Mouse (Mus musculus) Patski (cell line): ENCODE results near the gene Ano6. TPM values are rescaled to one million over a fixed set of nuclear protein-coding genes. Genes with fewer than 3 reads are reported as not detected.
A peak's percentile ranks its signal among the peaks of the same experiment; 100 is the strongest.

ENCODE experiments used
- ATAC-seq: fragments of 100-300 bp; one replicate; pipeline ENCODE4 v1.8.0; 2021
- CTCF ChIA-PET: fragments of 350-600 bp; sonication (Branson Sonifier 250); formaldehyde crosslinking; loops from one replicate; lab custom pipeline; 2022; ENCODE audit warnings: inconsistent platforms; lab: Charles Lee
- POLR2A ChIA-PET: fragments of 350-600 bp; sonication (Branson Sonifier 250); formaldehyde crosslinking; loops from one replicate; lab custom pipeline; 2022; ENCODE audit warnings: antibody characterized with exemption, inconsistent platforms; lab: Charles Lee
- DNase-seq: peaks from one replicate; pipeline ENCODE4 v3.0.0-alpha.2; 2011; ENCODE audit warnings: low read depth, low spot score
- H3K27me3 ChIP-seq: fragments of 371-371 bp; one replicate; pipeline ENCODE4 v1.5.1; 2021
- CTCF ChIP-seq: fragments of 100-300 bp; IDR thresholded peaks from one replicate; pipeline ENCODE4 v1.5.1; 2021
- in situ Hi-C: fragments of 300-500 bp; cut with MboI; formaldehyde crosslinking; loops from 3 replicates; pipeline ENCODE4 v1.11.1; 2018; ENCODE audit warnings: low pct_unique_long_range_greater_than_20kb, mixed read lengths
- polyA plus RNA-seq: library from polyadenylated mRNA; unstranded; gene quantifications from one replicate; pipeline ENCODE4 v1.2.3, GENCODE M21; 2021

Ano6 gene
- polyA plus RNA-seq, 1 experiment from 2014 or later, result 184 TPM

DNA sequence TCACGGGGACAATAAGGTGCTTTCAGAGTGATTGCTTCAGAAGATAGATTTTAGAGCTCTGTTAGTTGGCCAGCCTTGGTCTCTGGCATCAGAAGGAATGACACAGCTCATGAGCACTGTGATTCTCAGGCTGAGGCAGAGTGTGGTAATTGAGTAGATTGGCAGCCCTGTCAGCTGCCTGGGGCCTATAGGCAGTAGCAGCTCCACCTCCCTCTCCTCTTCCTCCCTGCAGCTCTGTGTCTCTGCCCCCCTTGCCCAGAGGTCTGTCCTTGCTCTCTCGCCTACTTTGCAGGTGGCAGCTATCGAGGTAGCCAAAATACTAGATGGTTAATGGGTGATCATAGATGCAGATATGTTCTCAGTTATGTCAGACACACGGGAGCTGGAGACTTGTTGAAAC is 77.5 kb downstream of the Ano6 start:
- no peak for DNase-seq
- ChIA-PET CTCF (no interaction called here), POLR2A (no interaction called here)
- H3K27me3 ChIP-seq, result no peaks in the 10 kb centered on the region
- in situ Hi-C loops, result no loop called here
- no peak for TF ChIP-seq CTCF
- ATAC-seq, result no peak

DNA sequence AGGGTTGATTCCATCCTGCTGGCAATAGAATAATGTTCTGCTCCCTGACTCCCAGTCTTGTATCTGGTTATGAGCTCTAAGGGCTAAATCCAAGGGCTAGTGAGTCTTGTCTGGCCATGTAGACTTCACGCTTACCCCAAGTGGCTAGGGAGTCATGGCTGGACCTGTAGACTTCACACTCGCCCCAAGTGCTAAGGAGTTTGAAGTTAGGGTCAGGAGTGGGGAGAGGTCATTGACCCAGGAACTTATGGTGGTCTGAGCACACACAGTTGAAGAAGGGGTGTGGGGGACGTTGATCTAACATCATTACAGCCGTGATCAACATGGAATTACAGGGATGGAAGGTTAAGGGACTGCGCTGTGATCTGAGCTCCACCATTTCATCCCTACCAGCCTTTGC is 79.0 kb downstream of the Ano6 start:
- in situ Hi-C loops, result no loop called here
- DNase-seq (no peak), ATAC-seq (no peak)
- no peaks in the 10 kb centered on the region for H3K27me3 ChIP-seq
- TF ChIP-seq CTCF, result no peak
- ChIA-PET CTCF (interaction anchor here (0.8 to 1.7 kb wide), 2 partner anchors 13 to 18 kb away, joined by 3 to 5 read pairs; no protein-coding TSS in a partner anchor), POLR2A (no interaction called here)

DNA sequence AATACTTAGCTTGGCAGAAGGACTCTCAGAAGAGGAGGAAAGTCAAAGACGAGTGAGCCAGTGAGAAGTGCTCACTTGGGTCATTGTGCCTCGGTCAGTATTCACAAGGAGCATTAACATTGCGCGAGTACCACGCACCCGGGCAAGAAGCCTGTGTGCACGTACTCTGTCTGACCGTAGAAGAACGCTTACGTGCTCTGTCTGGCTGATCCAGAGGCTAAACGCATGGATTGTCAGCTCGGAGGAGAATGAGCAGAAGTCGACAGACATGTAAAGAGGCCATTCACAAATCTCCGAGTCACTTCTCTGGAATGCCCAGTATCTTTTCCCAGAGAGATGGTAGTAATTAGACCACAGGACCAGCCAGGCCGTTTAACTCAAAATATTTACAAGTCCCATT is 81.0 kb downstream of the Ano6 start:
- DNase-seq, result peak; percentile 64
- in situ Hi-C loops, result no loop called here
- H3K27me3 ChIP-seq, result no peaks in the 10 kb centered on the region
- ChIA-PET CTCF (interaction anchor here (1.7 kb wide), 1 partner anchor 16 kb away, joined by 5 read pairs; no protein-coding TSS in a partner anchor), POLR2A (no interaction called here)
- TF ChIP-seq CTCF, result no peak
- ATAC-seq, result peak; percentile 93

DNA sequence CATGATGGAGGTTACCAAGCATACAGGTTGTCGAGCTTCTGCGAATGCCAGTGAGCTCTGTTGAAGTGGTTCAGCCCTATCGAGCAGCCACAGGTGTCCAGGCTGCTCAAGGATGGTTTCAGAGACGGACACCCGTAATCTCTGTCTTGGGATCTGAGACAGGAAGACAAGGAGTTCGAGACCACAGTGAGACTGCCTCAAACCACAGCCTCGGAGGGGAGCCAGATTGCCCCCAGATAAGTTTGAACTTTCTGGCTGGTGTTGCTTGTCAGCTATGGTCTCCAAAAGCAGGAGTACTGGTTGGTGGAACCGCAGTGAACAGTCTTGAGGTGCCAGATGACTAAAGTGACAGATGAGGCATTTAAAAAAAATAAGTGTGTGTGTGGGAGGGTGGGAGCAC is 81.8 kb downstream of the Ano6 start:
- in situ Hi-C loops, result no loop called here
- CTCF ChIA-PET, result no interaction called here
- DNase-seq, result no peak
- no peak for TF ChIP-seq CTCF
- ATAC-seq, result no peak
- POLR2A ChIA-PET, result no interaction called here
- no peaks in the 10 kb centered on the region for H3K27me3 ChIP-seq

DNA sequence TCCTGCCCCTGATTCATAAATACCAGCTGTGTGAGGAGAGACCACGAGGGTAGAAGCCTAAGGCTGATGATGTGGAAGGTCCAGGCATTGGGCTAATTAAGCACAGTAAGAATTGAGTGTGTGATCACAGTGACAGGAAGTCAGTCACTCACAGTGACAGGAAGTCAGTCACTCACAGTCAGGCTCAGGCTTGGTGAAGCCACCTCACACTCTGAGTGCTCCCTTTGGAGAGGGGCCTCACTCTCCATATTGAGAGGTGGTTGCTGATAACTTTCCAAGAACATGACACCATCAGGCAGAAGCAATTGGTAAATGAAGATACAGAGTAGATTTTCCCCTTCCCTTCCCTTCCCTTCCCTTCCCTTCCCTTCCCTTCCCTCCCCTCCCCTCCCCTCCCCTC is 82.6 kb downstream of the Ano6 start:
- ChIA-PET POLR2A (no interaction called here), CTCF (no interaction called here)
- no peak for ATAC-seq
- TF ChIP-seq CTCF, result no peak
- no peak for DNase-seq
- H3K27me3 ChIP-seq, result no peaks in the 10 kb centered on the region
- in situ Hi-C loops, result no loop called here

DNA sequence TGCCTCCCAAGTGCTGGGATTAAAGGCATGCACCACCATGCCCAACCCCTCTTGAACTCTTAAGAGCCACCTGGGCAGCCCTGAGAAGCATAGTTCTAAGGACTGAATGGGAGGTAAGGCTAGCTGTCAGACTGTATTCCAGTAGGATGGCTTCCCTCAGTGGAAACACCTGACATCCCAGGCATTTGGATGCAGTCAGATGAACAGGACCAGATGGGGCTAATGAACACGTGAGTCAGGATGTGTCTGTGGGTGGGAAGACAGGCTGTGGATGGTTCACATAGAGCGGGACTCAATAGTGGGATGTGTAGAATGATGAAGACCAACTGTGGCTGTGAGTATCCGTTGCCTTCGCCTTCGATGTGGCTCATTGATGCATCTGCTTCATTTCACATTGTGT is 83.6 kb downstream of the Ano6 start:
- POLR2A ChIA-PET, result no interaction called here
- in situ Hi-C loops, result no loop called here

DNA sequence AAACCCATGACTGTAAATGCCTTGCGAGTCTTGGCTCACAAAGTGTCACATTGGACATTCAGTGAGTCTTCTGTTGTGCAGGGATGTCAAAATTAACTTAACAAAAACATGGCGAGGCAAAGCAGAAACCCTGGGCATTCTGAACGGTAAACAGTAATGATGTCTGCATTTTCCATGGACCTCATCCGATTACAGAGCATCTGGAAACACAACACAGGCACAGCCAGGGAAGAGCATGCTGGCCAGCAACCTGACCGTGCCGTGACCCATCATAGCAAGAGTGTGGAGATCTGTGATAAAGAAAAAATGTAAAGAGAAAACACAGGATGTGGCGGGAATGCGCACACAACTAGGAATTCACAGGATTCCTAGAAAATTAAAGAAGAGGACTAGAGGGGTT is 84.1 kb downstream of the Ano6 start:
- ATAC-seq (no peak), DNase-seq (no peak)
- CTCF ChIA-PET, result no interaction called here
- in situ Hi-C loops, result no loop called here
- TF ChIP-seq CTCF, result no peak
- no peaks in the 10 kb centered on the region for H3K27me3 ChIP-seq
- POLR2A ChIA-PET, result no interaction called here

More for the DNA sequence above, 83.6 kb downstream of the Ano6 start:
- no peak for DNase-seq
- TF ChIP-seq CTCF, result no peak
- no peaks in the 10 kb centered on the region for H3K27me3 ChIP-seq
- no peak for ATAC-seq
- CTCF ChIA-PET, result no interaction called here

DNA sequence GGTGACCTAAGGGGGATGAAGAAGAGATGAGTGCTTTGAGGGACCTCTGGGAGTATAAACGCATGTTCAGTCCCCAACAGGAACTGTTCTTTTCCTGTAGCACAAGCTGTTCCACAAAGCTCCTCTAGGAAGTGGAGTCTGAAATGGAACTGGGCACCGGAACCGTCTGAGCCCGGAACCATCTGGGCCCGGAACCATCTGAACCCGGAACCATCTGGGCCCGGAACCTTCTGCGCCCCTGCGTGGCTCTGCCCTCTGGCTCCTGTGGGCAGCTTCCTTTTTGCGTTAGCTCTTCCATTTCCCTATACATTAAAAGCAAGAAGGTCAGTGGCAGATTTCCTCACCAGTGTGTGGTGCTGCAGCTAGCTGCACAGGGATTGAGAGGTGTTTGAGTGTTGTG is 85.3 kb downstream of the Ano6 start:
- ATAC-seq (no peak), DNase-seq (no peak)
- POLR2A ChIA-PET, result no interaction called here
- in situ Hi-C loops, result no loop called here
- no peaks in the 10 kb centered on the region for H3K27me3 ChIP-seq
- no peak for TF ChIP-seq CTCF
- CTCF ChIA-PET, result no interaction called here

DNA sequence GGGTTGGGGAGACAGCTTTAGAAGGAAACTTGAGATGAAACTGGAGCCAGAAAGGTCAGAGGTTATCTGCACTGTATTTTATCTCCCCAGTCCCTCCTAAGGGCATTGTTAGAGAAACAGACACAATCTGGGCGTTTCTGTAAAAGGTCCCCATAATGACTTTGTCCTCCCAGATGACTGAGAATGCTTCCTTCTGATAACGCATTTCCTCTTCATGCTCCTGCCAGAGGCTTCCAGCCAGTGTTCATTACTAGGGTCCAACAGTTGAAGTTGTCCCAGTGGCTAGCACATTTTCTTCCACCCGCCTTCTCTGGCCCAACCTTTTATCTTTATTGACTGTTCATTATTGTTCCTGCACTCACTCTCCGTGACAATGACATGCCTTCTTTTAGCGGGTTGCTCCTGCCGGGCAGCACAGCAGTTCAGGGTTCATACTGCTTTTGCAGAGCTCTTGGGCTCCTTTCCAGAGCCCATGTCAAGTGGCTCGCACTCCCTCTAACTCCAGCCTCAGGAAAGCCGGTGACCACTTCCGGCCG is 90.0 kb downstream of the Ano6 start:
- no peak for DNase-seq

DNA sequence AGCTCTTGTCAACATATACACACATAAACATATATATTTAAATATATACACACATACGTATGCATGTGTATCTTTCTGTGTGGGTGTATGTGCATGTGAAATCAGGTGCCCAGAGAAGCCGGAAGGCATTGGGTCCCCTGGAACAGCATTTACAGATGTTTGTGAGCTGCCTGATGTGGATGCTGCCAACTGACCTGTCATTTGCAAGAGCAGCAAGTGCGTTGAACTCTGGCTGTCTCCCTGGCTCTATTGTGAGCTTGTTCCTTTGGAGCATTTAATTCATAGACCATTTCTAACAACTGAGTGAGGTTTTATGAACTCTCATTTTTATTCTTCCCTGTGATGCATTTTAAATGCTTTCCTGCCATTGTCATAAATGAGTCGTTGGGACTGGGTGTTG is 91.8 kb downstream of the Ano6 start:
- DNase-seq (no peak), ATAC-seq (no peak)
- POLR2A ChIA-PET, result no interaction called here
- TF ChIP-seq CTCF, result no peak
- CTCF ChIA-PET, result interaction anchor here (1.0 to 1.4 kb wide), 2 partner anchors 13 to 18 kb away, joined by 3 read pairs; no protein-coding TSS in a partner anchor
- in situ Hi-C loops, result no loop called here
- H3K27me3 ChIP-seq, result no peaks in the 10 kb centered on the region

More for the DNA sequence above, 90.0 kb downstream of the Ano6 start:
- ATAC-seq, result no peak
- no peaks in the 10 kb centered on the region for H3K27me3 ChIP-seq
- in situ Hi-C loops, result no loop called here
- ChIA-PET POLR2A (no interaction called here), CTCF (no interaction called here)
- TF ChIP-seq CTCF, result no peak

DNA sequence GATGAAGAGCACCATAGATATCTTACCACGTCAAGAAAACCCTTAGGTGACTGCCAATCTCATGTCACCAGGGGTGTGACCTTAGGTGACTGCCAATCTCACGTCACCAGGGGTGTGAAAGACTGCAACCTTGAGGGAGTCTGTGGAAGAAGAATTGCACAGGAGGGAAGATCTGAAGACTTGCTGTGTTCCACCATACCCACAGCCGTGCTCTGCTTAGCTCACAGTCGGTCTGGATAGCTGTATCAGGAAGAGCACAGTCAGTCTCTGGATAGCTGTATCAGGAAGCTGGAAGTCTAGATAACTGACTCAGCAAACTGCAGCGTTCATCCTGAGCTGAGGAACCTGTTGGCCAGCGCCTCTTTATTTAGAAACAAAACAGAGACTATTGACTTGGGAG is 92.9 kb downstream of the Ano6 start:
- DNase-seq (no peak), ATAC-seq (no peak)
- POLR2A ChIA-PET, result no interaction called here
- TF ChIP-seq CTCF, result no peak
- in situ Hi-C loops, result no loop called here
- H3K27me3 ChIP-seq, result no peaks in the 10 kb centered on the region
- CTCF ChIA-PET, result no interaction called here
